Mouse (Mus musculus) adrenal gland (tissue): ENCODE data around the gene Socs3.

ENCODE experiments used
- intact Hi-C: fragments of 180-260 bp; cut with DNase I; formaldehyde crosslinking; loops from one replicate; pipeline ENCODE4 v1.15.1; 2025
- long read RNA-seq, 2 experiments: library from polyadenylated mRNA; unstranded; transcript quantifications; one replicate each; pipeline ENCODE4 v2.0.0; 2020; ENCODE audit warnings: borderline replicate concordance in 1 of 2; ENCODE audit not compliant: insufficient replicate concordance in 1 of 2

The Socs3 gene
- long read RNA-seq, experiment 1, partial matches to known transcripts, result 1 of 3 reads
- long read RNA-seq, experiment 1, other reads (novel, unspliced or antisense), result 0 of 3 reads
- long read RNA-seq, experiment 2, transcript Socs3-201 (2 exons, 2,552 nt), result major isoform, 9 of 11 reads
- long read RNA-seq, experiment 2, partial matches to known transcripts, result 0 of 11 reads
- long read RNA-seq, experiment 2, other reads (novel, unspliced or antisense), result 2 of 11 reads

DNA sequence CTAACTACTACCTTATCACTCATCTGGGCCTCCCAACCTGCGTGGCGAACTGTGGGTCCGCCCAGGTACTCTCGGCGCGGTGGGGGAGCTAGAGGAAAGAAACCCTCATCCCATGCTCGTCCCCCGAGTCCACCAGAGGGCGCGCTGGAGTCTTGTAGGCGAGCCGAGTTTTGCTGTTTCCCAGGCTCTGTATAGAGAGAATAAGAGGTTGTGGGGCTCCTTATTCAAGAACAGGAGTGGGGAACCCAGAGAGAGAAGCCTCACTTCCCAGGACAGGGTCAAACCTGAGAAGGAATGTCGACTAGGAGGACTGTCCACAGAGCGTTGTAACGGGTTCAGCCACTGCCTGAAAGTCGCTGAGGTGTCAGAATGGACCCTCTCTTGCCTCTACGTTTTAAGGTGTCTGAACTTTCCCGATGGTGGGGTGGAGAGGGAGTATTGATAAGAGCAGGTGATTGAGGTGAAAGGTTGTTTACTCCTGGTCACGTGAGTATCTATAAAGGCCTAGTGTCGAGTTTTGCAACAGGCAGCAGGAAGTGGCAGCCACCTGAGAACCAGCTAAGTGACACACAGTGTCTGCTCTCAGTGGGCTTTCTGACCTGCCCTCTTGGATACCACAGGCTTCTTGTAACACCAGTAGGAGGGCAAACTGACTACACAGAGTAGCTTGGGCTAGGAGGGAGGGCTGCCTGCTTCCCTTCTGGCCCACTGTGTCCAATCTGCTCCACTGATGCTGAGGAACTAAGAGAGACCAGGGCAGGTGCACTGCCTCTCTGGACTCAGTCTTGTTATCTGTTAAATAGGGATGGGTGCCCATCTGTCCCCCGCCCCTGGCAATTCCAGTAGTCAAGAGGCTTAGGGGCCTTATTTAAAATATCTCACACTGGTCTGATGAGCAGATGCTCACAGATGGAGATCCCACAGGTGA is at the start of gene Socs3:
Socs3 (minus strand) TSS at position 103 of the 928 bp plus-strand sequence.
- intact Hi-C loops, result loop anchor here (1.0 to 5.0 kb wide), 3 partner anchors 51 to 98 kb away; partner anchors contain the start of gene Tha1

DNA sequence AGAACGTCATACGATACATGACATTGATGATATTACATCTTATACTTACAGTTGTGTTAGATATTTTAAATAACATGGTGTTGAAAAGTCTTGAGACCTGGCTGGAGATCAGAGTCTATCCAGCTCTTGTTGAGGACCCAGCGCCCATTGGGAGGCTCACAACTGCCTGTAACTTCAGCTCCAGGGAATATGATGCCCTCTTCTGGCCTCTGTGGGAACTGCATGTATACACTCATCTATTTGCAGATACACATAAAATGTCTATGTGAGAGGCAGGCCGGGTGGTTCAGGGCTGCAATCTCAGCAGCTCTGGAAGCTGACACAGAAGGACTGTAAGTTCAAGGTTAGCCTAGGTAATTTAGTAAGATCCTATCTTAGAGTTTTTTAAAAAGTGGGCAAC is 48.5 kb upstream of the Socs3 start:
- intact Hi-C loops, result no loop called here

DNA sequence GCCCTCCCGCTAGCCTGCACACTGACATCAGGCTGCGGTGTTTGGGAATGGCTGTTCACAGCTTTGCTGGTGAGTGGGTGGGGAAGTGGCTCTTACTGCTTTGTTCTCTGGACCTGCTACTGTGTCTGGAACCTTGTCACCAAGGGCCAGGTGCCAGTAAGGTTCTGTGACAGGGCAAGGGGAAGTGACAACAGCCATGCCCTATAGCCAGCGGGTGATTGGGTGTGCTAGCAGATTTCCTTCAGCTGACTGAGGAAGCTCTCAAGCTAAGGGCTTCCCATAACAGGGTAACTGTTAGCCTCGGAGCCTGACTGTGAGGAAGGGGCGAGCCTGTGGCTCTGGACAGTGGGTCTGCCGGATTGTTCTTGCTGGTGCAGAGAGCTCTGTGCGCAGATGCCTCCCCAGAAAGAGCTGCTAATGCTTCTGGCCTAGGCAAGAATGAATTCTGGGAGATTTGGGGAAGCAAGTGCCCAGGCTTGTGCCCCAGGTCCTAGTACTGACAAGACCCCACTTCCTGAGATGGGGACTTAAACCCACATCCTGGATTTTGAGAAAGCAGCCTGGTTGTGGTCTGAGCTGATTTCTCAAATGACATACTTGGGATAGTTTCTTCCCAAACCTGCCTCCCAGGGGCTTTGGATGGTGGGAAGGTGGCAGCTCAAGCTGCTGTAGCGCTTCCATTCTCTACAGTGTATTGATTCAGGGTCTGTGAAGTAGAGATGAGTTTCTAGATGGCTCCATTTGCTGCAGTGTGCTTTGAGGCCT is 45.7 kb upstream of the Socs3 start:
- intact Hi-C loops, result no loop called here

DNA sequence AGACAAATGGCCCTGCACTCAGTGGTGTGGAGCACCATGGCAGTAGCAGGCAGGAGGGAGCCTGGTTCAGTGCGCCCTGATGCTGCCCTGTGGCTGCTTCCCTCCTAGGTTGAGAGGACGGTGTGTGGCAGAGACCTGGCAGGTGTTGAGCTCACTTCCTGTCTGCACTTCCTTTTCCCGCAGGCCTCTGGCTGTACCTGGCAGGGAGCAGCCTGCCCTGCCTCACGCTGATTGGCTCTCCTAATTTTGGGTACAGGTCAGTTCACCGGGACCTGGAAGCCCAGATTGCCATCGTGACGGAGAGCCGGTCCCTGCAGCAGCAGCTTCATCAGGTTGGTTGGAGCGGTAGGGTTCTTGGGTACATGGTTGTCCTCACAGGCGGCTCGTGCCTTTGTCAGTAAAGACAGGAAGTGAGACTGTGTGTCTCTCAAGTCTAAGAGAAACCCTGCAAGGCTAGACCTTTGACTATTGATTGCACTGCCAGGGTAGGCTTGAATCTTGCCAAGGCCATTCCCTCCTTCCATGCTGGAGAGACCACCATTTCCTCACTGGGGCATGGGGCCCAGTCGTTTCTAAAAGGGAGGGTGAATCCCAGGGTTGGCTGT is 44.6 kb upstream of the Socs3 start:
- intact Hi-C loops, result no loop called here

DNA sequence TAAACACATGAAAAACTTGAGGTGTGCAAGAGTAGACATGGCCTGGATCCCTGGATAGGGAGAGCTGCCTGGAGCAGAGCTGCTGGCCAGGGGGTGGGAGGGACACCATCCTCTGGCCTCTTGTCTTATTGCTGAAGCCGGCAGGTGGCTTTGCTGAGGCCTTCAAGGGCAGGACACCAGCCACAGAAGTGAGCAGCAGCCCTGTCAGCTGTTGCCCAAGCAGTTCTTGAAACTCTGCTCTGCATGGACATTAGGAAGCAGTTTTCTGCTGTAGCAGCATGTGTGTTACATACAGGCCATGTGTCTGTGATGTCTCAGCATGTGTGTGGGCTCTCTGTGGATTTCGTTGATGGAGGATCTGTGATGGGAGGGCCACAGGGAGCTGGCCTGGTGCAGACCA is 43.5 kb upstream of the Socs3 start:
- intact Hi-C loops, result no loop called here

DNA sequence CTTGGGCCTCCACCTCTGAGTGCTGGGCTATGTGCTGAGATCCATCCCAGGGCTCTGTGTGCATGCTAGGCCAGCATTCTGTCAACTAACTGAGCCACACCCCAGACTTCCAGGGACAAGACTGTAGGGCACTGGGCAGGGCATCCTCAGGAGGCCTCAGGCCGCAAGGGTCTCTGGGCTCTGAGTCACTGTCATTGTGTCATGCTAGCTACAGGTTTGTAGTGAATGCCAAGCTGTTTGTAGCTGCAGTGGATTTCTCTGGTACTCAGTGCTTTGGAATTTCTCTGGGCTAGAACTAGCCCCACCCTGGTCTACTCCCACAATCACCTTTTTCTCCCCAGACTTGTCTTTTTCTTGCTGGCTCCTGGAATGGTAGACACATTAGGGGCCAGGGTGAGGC is 42.7 kb upstream of the Socs3 start:
- intact Hi-C loops, result no loop called here

DNA sequence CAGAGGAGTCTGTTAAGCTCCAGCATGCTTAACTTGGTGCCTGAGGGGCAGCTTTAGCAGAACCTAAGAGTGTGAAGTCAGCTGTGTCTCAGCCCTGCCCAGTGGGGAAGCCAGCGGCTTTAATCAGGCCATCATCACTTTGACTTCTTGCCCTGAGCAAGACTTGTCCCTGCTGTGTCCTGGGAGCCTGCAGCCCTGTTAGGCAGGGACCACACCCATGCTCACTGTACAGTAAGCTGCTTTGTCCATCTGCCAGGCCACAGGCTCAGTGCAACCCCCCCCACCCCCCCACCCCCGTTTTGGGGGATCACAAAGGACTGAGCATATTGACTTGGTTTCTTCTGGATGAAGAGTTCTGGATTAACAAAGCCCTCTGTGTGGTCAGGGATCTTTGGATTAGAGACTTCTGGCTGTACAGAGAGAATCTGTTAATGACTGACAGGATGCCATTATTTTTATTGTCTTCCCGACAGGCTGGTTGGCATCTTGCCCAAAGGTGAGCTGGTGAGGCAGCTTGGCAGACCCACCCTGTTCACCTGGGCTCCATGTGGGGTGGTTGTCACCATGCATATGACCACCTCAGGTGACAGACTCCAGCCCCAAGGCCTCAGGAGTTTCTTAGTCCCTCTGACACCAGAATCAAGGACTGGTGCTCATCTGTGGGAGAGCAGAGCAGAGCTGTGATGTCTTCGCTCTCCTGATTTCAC is 40.2 kb upstream of the Socs3 start:
- intact Hi-C loops, result no loop called here

DNA sequence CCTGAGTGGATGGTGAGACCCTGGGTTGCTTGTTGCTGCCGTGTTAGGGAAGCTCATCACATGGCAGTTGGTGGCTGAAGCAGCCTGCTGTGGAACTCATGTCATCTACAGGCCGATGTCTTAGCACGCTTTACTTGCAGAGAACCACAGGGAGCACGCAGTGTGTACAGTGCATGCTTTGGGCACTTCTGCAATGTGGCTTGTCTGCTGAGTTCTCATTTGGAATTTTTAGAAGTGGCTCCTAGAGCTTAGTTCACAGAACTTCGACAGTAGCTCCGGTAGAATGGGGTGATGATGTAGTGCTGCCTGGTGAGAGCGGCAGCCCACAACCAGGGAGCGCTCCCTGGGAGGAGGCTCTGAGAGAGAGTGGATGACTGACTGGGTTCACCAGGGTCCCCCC is 39.0 kb upstream of the Socs3 start:
- intact Hi-C loops, result no loop called here

DNA sequence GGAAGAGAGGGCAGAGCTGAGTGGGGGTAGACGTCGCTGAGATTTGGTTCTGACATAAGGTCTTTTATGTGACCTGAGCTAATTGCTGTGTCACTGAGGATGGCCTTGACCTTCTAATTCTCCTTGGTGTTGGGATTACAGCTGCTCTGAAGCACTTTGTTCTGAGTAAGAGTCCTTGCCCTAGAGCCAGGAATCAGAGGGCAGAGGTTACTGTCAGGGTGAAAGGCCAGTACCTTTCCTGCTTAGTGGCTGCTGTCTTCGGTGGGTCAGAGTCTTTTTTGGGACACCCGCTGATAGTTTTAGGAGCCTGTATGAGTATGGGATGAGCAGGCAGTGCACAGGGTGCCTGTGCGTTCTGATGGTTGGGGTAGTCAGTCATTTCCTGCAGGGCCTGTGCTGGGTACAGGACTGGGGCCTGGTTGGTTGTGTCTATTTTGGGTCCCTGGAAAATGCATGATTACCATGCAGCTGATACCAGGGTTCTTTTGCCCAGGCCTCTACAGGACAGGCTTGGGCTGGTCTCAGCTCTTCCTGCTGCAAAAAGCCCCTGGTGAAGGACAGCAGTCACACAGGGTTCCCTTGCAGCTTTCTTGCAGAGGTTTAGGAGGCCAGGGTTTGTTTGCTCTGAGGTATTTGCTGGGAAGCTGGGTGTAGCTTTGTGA is 38.4 kb upstream of the Socs3 start:
- intact Hi-C loops, result no loop called here

DNA sequence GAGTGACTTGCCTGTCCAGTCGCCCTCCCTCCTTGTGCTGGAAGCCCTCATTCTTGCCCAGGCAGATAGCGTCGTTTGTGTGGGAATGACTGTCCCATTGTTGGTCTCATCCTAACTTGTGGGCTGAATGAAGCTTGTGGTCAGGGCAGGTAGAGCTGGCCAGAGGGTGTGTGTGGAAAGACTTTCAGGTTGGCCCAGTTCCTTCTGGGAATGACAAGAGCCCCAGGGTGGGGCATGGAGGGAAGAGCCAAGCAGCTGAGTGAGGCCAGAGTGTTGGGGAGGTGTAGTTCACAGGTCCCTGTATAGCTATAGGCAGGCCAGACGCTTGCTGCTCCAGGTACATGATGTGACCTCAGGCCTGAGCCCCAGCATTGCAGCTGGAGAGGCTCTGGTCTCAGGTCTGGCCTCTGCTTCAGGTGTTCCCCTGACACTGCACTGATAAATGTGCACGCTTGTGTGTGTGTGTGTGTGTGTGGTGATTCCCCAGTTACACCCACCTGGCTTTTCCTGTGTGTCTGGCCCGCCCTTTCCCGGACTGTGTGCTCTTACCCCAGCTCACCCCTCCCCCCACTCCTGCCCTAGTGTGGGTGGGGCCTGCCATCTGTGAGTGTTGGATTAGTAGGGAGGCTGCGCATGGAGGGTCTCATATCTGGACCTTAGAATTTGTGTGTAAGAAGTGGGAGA is 37.8 kb upstream of the Socs3 start:
- intact Hi-C loops, result no loop called here

DNA sequence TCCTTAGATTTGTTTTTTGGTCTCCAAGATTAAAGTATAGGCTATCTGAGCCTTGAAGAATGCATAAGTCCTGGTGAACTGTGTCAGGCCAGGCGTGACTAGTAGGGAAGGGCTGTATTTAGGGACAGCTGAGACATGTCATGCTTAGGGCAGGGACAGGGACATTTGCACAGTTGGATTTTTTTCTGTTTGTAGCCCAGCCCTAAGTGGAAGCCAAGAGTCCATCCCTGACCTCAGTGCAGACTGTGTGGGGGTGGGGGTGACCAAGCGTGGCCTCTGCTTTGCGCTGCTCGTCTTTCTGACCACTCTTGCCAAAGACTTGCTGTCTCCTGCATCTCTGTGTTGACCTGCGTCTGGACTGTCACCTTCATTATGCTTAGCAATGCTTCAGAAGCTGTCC is 34.4 kb upstream of the Socs3 start:
- intact Hi-C loops, result no loop called here

DNA sequence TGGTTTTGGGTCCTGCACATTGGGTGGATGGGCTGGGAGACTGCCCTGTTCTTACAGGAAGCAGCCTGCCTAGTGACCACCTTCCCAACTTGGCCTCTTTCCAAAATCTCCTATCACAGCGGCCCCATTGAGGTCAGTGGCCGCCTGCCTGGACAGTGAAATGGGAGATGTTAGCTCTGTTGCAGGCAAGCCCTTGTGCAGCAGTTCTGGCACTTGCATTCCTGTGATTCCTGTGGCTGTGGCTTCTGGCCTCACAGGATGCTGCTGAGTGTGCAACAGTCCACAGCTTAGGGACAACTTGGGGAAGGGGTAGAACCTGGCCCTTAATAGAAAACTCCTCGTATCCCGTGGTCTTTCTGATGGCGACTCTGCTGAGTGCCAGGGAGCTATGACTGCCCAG is 33.9 kb upstream of the Socs3 start:
- intact Hi-C loops, result no loop called here

DNA sequence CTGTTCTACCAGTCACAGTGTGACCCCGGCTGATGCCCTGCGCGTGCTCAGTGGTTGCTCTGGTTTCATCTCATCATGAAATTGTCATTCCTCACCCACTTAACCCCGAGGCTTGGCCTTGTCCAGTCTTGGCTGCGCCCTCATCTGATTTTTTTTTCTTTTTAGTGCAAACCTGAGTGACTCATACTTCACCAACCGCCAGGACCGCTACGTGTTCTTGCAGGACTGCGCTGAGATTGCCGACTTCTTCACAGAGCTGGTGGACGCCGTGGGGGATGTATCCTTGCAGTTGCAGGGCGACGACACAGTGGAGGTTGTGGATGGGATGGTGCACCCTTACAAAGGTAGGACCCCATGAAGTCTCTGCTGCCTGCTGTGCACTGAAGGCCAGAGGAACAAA is 33.3 kb upstream of the Socs3 start:
- intact Hi-C loops, result no loop called here

DNA sequence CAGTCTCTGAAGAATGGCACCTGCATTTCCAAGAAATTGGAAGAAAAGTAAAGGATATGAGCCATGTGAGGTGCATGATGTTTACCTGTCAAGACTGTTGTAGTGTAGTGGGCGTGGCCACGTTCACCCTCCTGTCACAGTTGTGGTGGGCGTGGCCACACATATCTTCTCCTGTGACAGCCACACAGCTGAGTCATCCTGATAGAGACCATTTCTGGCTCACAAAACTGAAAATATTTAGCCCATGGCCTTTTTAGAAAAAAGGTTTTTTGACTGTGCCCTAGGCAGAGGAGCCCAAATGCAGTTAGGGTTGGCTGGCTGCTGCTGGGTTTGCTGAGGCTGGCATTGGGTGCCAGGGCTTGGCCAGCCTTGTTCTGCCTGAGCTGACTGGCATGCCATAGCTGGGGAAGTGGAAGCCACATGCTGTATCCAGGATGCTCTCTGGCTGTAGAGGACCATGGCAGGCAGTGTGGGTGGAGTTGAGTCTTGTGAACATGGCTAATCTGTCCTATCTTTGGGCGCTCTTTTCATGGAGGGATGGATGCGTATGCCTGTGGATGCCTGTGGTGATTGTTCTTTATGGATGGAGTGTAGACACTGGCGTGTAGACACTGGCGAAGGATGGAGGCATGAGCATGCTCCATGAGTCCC is 30.8 kb upstream of the Socs3 start:
- intact Hi-C loops, result no loop called here

DNA sequence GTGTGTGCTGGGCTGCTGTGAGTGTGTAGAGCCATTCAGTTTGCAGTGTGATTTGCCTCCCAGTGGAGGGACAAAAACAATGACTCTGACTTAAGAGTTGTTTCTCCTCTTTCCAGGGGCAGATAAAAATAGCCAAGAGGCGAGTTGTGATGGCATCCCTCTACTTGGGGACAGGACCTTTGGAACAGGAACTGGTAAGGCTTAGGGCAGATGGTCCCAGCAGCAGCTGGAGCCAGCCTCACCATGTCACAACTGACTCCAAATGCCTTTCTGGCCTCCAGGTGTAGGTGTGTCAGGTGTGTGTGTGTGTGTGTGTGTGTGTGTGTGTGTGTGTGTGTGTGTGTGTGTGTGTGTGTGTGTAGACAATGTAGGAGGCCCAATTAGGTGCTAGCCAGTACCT is 30.2 kb upstream of the Socs3 start:
- intact Hi-C loops, result no loop called here

DNA sequence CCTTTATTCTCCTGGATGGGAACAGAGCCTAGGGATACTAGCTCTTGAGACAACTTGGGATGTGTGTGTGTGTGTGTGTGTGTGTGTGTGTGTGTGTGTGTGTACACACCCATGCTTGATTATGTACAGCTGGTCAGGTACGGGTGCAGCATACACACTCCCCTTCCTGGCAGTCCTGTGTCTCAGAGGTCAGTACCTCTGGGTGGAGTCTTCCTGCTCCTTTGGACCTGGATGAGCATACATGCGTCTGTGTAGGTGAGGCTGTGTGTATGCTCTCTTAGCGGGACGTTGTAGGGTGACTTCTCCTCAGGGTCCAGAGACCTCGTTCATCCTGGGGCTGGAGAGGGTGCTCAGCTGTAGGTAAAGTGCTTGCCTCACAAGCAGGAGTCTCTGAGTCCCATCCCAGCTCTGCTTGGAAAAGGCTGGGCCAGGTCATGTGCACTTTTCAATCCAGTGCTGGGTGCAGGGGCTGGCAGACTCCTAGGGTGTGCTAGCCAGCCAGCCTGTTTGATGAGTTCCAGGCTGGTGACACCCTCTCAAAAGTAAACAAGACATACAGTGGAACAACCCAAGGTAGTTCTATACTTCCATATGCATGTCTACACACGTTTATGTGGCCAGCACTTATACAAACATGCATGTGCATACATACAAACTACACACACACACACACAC is 29.6 kb upstream of the Socs3 start:
- intact Hi-C loops, result no loop called here

DNA sequence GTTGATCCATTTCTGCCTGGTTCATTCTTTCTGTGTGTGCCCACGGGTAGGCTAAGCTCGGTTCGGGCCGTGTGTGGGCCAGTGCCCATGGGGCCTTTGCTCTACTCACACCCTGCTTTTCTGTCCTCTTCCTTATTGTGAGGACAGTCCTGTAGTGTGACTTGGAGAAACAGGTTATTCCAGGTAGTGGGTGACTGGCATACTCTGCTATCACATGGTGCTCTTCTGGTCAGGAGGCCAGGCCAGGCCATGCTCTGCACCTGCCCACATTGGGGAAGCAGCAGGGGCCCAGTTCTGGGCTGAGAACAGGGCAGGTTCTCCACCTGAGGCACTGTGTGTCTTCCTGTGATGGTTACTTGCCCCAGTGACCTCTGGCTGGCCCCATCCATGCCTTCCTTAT is 28.5 kb upstream of the Socs3 start:
- intact Hi-C loops, result no loop called here

DNA sequence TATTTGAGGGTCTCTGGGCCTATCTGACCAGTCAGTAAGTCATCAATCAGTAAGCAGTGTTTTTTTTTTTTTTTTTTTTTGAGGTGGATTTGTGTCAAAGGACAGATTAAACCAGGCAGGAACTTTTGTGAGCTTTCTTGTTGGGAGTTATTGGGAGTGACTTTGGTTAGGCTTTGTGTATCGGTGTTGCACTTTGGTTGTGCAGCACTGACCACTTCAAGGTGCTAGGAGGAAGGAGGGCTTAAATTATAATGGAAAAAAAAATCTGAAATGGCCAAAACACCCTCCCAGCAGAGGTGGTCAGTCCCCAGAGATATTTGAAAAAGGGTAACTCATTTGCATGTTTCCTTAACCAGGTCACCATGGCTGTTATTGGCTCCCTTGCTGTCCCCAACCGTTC is 27.2 kb upstream of the Socs3 start:
- intact Hi-C loops, result no loop called here

DNA sequence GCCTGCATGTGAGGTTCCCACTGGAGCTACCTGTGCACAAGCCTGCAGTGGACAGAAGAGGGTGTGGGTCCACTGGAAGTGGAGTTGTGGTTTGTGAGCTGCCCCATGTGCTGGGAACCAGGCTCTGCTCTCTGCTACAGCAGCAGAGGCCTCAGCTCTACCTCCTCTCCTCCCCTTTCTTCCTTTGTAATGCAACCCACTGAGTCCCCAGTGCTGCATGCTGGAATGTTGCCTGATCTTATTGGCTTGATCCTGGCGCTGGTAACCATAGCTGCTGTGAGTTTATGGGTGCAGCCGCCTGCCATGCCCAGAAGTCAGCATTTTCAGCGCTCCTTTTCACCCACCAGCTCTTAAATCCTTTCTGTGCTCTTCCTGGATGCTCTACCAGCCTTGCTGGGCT is 26.2 kb upstream of the Socs3 start:
- intact Hi-C loops, result no loop called here
